Mouse (Mus musculus) liver, postnatal 0 days (tissue): Measurements from ENCODE around the gene Rflnb.

ENCODE experiments used
- CTCF ChIP-seq: sonication (generic); IDR thresholded peaks from 2 replicates; pipeline ENCODE4 v1.5.1; 2016; ENCODE audit warnings: antibody characterized with exemption, low read depth
- EP300 ChIP-seq: IDR thresholded peaks from 2 replicates; pipeline ENCODE4 v1.6.1; 2016; ENCODE audit warnings: antibody characterized with exemption, low read depth, mild to moderate bottlenecking

DNA sequence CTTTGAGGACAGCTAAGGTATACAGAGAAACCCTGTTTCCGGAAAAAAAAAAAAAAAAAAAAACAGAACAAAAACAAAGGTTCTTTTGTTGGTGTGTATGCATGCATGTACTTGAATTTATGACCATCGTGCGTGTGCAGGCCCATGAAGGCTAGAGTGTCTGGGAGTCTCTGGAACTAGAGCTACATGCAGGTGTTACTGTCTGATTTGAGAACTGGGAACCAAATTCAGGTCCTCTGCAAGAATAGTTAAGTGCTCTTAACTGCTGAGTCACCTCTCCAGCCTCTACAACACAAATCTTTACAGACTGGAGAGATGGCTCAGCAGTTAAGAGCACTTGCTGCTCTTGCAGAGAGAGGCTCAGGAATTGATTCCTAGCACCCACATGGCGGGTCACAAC is 11.8 kb downstream of the Rflnb start:
- TF ChIP-seq CTCF (no peak), EP300 (no peak)
